Mouse (Mus musculus) left cerebral cortex, postnatal 14 days (tissue): ENCODE results near the gene Spata2. TPM values are rescaled to one million over a fixed set of nuclear protein-coding genes. Genes with fewer than 3 reads are reported as not detected.

Experiments used
- DNase-seq, 2 experiments: peaks; one replicate each; pipeline ENCODE4 v3.0.0; 2021 to 2022; ENCODE audit warnings: low spot score in 2 of 2, mixed read lengths in 1 of 2
- intact Hi-C: fragments of 180-260 bp; cut with DNase I; formaldehyde crosslinking; loops from one replicate; pipeline ENCODE4 v1.15.1; 2025
- long read RNA-seq, 2 experiments: library from polyadenylated mRNA; stranded (forward); transcript quantifications; one replicate each; pipeline ENCODE4 v2.0.0; 2021
- total RNA-seq, 2 experiments: library from RNA; stranded (reverse); gene quantifications; 2 replicates each; pipeline ENCODE4 v1.2.3; 2021

Spata2 gene
- total RNA-seq: 10 to 100 TPM; 74.5 to 77.2 TPM
- long read RNA-seq, experiment 1, full-length matches to known transcripts: 3 of 13 reads
- long read RNA-seq, experiment 1, partial matches to known transcripts: 0 of 13 reads
- long read RNA-seq, experiment 1, other reads (novel, unspliced or antisense): 10 of 13 reads
- long read RNA-seq, experiment 2, full-length matches to known transcripts: 1 of 2 reads
- long read RNA-seq, experiment 2, partial matches to known transcripts: 0 of 2 reads
- long read RNA-seq, experiment 2, other reads (novel, unspliced or antisense): 1 of 2 reads

GRCm38 (mm10) chr2:167492713-167493636 is at the start of gene Spata2:
Spata2 (minus strand) TSS chr2:167492887.
- DNase-seq: peak; percentile 92 to 95
- intact Hi-C loops: loop anchor here (10.0 kb wide), 1 partner anchor 418 kb away; no protein-coding TSS in a partner anchor

DNA sequence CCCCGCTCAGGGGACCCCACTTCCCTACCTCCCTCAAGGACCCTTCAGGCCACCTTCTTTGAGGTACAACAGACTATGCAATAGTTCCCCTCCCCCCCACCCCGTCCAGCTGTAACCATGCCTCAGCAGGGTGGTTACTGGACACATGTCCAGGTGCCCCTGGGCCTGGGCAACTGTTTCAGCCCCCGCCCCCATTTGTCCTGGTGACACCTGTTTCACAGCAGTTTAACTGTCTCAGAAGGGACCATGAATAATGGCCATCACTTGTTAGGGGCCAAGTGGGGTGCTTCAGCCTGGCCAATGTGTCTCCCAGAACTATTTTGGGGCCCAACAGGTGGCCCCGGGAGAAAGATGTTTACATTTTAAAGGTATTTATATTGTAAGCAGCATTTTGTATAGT is 49.7 kb upstream of the Spata2 start:
- intact Hi-C loops: no loop called here
- no peak for DNase-seq

- DNase-seq: no peak
- intact Hi-C loops: no loop called here
Observed at GRCm38 (mm10) chr2:167541761-167542160, 49.1 kb upstream of the Spata2 start.

DNA sequence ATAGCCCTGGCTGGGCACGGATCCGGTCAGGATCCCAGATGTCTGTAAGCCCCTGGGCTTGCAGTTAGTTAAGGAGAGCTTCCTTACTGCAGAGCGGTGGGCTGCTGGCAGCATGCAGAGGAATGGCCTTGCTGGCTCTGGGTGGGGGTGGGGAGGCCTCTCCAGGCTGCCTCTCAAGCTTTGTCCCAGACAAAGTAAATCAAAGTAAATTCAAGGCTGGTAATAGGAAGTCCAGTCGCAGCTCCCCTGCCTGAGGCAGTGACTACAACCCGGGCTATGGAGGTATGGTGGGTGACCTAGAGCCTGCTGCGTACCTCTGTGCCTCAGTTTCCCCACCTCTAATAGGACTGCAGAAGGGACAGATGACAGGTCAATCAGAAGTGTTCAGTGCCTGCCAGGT is 48.6 kb upstream of the Spata2 start:
- no peak for DNase-seq
- intact Hi-C loops: no loop called here

GRCm38 (mm10) chr2:167540477-167541110 is 47.9 kb upstream of the Spata2 start:
- intact Hi-C loops: no loop called here
- no peak for DNase-seq

DNA sequence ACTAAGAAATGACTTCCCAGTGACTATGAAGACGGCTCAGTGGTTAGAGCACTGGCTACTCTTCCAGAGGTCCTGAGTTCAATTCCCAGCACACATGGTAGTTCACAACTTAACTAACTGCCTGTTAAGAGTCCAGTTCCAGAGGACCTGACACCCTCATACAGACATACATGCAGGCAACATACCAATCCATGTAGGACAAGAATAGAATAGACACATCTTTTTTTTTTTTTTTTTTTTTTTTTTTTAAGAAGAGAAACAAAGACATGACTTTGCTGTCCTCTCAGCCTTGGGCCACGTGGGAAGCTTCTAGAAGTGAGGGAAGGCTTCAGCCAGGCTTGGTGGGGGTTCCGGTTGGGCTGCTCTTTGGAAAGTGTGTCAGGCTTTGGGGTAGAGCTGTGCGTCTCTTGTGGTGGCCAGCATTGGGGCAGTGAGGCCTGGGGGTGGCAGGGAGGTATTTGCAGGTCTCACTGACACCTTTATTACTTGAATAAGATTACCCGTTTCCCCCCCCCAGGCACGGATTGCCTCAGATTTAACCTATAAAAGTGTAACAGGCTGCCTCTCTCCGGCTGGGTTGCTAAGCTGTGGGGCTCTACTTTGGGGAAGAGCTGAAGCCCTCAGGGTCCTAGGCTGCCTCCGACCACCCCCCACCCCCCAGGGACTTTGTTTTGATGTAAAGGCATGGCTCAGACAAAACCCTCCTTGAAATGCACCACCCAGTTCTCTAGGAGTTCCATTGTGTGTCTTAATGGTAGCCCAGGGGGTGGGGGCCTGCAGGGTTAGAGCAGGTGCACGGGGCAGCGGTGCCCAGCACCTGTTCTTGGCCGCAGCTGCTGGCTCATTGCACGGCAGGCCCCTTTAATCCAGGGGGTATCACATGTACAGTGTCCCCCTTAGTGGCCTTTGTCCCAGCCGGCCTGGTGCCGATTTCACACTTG is 47.1 kb upstream of the Spata2 start:
- intact Hi-C loops: no loop called here
- DNase-seq: no peak

DNA sequence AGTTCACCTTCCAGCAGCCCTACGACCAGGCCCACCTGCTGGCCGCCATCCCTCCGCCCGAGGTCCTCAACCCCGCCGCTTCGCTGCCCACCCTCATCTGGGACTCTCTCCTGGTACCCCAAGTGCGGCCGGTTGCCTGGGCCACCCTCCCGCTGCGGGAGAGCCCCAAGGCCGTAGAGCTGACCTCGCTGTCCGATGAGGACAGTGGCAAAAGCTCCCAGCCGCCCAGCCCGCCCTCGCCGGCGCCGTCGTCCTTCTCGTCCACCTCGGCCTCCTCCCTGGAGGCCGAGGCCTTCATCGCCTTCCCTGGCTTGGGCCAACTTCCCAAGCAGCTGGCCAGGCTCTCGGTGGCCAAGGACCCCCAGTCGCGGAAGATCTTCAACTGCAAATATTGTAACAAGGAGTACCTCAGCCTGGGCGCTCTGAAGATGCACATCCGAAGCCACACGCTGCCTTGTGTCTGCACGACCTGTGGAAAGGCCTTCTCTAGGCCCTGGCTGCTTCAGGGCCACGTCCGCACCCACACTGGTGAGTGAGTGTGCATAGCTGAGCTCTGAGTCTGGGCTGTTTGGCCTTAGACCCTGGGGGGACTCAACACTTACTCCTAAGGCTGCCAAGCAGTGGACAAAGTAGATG is 46.1 kb upstream of the Spata2 start:
- DNase-seq: no peak
- intact Hi-C loops: no loop called here

GRCm38 (mm10) chr2:167537476-167538297 is 45.0 kb upstream of the Spata2 start, which contains the start of gene Snai1:
Snai1 (plus strand) TSS chr2:167538195.
- DNase-seq: peak; percentile 78 to 81
- intact Hi-C loops: loop anchor here (1.0 kb wide), 1 partner anchor 68 kb away; no protein-coding TSS in a partner anchor

DNA sequence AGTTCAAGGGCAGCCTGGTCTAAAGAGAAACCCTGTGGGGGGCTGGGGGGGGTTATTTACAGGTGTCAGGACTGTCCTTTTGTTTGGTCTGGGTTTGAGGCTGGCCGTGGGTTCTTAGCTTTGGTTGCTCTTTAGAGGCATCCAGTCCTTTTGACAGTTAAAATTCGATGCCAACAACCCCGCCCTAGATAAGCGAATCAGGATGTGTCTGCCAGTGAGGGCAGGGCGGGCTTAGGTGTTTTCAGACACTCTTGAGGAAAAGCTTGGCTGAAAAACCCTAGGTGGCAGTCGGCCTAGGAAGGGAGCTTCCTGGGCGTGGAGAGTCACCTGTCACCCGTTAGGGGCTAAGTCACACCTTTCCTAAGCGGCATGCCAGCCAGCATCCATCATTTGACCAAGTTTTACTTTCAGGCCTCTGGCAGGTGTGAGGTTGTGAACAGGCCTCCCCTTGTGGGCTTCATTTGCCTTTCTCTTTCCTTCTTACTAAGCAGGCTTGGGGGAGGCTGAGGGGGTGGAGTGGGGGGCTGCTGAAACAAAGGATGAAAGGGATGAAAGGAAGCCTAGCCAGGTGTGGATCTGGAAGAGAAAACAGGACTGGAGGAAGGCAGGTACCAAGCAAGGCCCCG is 43.7 kb upstream of the Spata2 start:
- intact Hi-C loops: no loop called here
- DNase-seq: no peak

- intact Hi-C loops: loop anchor here (5.0 kb wide), 1 partner anchor 143 kb away; no protein-coding TSS in a partner anchor
- DNase-seq: no peak
Observed at GRCm38 (mm10) chr2:167533880-167534279, 41.2 kb upstream of the Spata2 start.

- DNase-seq: peak in 1 of 2 experiments; percentile 47
- intact Hi-C loops: loop anchor here (5.0 kb wide), 1 partner anchor 145 kb away; no protein-coding TSS in a partner anchor
Observed at GRCm38 (mm10) chr2:167532131-167532530, 39.4 kb upstream of the Spata2 start.

DNA sequence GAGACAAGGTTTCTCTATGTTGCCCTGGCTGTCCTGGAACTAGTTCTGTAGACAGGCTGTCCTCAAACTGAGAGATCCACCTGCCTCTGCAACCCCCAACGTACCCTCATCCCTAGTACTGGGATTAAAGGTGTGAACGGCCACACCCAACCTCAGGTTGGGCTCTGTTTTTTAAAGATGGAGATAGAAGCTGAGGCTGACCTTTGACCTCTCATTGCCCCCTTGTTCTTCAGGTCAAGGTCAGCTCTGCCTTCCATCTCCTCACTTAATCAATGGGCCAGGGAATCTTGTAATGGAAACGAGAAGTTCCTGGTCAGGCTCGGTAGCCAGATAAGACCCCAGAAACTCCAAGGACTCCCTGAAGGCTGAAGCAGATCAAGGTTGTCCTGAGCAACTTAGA is 37.8 kb upstream of the Spata2 start:
- DNase-seq: no peak
- intact Hi-C loops: loop anchor here (5.0 kb wide), 1 partner anchor 147 kb away; no protein-coding TSS in a partner anchor

DNA sequence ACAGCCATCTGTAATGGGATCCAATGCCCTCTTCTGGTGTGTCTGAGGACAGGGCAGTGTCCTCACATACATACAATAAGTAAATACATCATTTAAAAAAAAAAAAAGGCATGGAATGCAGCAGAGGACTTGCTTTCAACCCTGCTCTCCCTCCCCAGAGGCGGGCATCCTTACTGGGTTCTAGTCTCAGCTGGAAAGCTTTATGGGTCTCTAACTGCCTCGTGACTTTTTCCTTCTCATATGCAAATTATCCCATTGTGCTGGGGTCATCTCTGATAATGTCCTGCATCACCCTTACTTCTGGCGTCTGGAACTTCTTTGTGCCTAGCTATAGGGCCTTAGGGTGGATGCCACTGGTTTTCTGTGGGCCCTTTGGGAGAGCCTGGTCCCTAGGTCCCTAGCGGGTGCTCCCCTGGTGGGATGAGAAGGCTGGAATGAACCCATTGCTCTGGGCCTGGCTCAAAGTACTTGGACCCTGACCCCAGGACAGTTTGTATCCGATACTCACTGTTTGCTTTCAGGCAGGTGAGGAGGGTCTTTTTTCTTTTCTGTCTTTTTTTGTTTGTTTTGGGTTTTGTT is 37.3 kb upstream of the Spata2 start:
- intact Hi-C loops: loop anchor here (5.0 kb wide), 1 partner anchor 147 kb away; no protein-coding TSS in a partner anchor
- DNase-seq: no peak

DNA sequence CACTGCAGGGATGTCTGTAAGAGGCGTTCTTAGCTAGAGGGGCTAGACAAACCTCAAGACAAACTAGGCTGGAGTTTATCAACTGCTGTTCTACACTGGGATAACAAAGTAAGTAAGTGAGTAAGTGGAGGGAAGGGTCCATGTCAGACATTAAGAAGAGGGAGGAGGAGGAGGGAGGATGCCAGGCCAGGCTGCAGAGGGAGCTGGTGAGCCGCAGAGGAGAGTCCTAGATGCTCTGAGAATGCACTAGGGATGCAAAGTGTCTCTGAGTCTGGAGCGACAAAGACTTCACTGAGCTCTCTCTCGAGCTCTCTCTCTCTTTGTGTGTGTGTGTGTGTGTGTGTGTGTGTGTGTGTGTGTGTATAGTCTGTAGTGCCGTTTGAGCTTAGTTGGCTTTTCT is 35.6 kb upstream of the Spata2 start:
- intact Hi-C loops: no loop called here
- DNase-seq: peak; percentile 33 to 52

DNA sequence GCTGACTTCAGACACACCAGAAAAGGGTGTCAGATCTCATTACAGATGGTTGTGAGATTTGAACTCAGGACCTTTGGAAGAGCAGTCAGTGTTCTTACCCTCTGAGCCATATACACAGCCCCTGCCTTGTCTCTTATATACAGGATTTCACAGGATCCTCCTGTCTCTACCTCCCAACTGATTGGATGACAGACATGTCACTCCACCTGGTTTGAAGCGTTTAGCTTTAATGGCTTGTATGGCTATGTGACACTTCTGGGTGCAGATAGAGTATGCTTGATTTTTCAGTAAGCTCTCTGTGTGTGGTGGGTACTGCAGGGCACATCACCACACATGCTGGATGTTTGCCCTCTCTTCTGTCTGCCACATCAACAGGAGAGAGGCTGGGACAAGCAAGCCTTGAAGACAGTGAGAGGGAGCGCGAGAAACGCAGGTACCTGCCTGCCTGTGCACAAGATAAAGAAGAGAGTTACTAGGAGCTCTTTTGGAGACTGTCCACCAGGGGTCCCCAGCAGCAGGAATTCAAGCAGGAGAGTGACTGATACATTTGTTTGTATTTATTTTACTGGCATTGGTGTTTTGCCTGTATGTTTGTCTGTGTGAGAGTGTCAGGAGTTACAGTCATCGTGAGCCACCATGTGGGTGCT is 27.0 kb upstream of the Spata2 start:
- DNase-seq: no peak
- intact Hi-C loops: no loop called here

DNA sequence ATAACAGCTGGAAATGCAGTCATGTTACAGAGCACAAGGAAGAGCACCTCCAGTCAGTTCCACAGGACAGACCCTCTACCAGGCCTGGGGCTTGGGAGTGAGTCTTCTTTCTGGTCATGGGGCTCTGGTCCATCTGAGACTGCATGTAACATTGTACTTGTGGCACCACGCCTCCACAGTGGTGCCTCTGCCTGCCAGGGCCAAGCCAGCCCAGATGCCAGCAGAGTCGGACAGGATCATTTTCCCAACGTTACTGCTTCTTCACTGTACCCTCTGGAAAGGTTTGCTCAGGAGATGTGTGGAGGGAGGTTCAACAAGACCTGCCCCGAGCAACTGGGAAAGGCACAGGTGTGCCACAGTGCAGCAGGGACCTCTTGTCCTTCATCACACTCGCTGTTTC is 23.0 kb upstream of the Spata2 start:
- intact Hi-C loops: no loop called here
- DNase-seq: no peak
